Mouse (Mus musculus): ENCODE measurements at regions not wholly inside any gene's neighbourhood (a gene's known extent, or its start where the extent isn't known, plus 50 kb on each side); places are given as distances from the start of the nearest gene placed in this dataset.

DNA sequence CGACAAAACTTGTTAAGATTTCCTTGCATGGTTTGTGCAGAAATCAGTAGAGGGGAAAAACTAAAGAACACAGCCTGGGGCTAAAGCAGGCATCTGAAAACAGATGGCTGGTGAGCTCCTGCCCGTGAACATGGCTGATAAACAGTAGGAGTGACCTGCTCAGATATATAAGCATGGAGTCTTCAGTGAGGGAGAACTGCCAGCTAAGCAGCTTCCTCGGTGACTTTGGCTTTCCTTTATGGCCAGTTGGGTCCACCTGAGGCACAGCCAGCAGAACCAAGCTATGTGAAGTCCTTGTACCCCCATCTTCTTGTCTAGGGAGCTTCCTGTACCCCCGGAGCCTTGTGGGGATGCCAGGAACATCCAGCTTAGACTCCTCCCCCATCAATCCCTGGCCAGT lies 139.8 kb upstream of the Gm10295 start:
- DNase-seq (ENCODE audit: inconsistent age in 2 of 2, low spot score in 1 of 2), result no peak

DNA sequence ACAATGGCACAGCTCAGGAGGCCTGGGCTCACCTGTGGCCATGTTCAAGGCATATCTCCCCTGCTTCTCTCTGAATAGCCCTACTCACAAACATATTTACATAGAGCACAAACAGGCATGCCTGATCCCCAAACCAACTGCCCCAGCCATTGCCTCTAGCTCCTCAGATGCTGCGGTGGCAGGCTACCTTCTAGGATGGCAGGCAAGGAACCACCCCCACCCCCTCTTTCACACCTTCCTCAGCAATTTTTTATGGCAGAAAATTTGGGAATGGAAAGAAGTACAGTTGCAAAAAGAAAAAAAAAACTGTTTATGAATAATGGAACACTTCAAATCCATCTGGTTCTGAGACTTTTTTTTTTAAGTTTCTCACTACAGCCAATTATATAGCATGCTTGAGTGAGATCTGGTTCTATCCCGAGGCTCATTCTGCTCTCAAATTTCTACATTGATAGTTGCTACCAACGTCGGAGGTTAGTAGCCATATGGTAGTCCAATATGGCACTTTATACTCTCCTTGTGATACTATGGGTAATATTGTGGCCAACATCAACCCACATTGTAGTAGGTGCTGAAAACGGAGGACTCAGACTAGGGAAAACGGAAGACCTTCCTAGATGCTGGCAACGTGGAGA lies 136.8 kb upstream of the Gm10295 start:
- no peak for DNase-seq (ENCODE audit: inconsistent age in 2 of 2, low spot score in 1 of 2)

DNA sequence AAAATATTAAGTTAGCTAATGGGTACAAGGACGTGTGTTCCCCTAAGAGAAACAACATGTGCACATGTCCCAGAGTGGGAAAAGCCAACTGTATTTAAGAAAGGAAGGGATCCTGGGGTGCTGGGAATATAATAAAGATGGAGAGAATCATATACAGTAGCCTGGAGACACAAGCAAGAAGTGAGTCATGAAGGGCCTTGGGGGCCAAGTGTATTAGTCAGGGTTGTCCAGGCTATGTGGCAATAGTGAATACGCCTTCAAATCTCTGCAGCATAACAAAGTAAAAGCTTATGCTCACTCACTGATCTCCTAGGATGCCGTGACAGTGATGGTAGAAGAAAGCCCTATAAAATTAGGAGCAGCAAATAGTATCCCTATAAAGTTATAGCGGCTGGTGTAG lies 124.1 kb upstream of the Gm10295 start:
- DNase-seq (ENCODE audit: inconsistent age in 2 of 2, low spot score in 1 of 2), result peak; percentile 43 to 76

DNA sequence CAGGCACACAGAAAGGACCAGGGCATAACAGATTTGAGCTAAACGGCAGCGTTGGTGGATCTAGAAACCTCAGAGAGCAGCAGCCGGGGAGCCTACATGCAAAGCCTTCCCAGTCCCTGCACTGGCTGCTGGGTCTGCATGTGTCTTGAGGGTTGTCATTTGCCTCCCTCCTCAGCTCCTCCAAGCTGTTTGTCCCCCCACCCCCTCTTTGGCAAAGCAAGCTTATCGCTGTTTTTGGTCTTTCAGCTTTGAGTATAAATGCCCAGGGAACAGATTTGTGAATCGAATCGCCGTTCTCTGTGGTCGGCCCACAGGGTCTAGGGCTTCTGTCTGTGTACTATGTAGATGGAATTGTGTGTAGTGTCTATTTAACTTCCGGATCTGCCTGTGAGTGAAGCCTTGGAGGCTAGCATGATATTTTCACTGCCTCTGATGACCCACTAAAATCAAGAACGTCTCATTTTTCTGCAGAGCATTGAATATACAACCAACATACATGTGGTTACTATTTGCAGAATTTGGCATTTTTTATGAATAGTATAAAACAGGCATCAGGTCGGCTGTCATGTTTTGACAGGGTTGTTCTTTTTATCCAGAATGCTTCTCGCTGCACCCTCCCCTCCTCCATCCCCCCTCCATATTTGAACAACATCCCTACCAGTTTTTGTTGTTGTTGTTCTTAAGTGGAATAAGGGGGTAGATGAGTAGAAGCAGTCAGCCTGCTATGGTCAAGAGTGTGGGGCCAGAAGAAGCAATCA lies 121.3 kb upstream of the Gm10295 start:
- DNase-seq (ENCODE audit: inconsistent age in 2 of 2, low spot score in 1 of 2), result no peak

DNA sequence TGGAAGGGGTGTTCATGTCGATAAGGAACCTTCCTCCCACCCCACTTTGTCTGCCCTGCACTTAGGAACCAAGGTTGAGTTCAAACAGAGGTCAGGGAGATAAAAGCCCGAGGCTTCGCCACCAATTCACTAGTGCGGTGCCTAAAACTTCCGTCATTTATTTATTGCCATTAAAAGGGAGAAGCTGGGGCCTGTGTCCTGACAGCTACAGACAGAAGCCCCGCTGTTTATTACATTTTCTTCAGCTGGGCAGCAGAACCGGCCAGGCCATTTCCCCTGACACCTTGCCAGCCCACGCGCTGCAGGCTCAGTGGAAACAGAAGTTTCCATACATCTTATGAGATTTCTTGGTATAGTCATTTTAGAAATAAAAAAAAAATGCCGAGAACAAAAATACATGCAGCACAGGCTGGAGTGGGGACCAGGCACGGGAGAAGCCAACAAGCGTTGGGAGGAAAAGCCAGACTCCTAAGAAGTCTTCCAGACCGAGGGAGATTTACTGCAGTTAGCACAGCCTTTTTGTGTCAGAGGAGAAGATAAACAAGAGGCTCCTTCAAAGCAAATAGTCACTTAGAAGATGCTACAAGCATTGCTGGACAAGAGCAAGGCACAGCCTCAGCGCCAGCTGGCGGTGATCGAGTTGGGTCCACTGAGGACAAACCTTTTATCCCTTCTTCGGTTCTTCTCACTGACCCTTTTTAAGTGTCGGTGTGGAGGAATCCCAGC lies 120.5 kb upstream of the Gm10295 start:
- peak; percentile 13 to 77 for DNase-seq (ENCODE audit: inconsistent age in 2 of 2, low spot score in 1 of 2)

DNA sequence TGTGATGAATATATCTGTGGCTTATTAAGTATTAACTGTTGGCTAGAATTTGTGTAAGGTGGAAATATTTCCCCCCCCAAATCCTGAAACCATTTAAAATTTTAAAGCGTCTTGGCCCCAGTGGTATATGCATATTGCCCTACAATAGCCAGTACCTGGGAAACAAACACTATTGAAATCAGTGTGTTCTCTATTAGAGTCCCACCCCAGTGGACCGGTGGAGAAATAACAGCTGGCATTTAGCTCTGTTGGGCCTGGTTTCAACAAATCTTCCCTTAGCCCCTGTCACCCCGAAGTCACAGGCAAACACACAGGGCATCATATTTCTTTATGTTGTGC lies 120.0 kb upstream of the Gm10295 start:
- no peak for DNase-seq (ENCODE audit: inconsistent age in 2 of 2, low spot score in 1 of 2)

DNA sequence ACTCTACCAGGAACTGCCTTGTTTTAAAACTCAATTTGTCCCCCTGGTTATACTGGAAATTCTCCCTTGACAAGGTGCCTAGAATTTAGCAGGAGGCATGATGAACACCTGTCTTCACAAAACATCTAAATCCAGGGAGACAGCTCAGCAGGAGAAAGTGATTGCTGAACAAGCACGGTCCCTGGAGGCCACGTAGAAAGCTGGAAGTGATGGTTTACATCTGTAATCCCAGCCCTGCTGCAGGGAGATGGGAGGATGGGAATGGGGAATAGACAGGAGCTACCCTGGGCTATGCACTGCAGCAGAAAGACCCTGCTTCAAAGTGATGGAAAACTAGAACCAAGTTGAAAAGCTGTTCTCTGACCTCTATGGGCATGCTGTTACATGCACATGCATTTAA lies 119.1 kb upstream of the Gm10295 start:
- DNase-seq (ENCODE audit: inconsistent age in 2 of 2, low spot score in 1 of 2), result no peak

DNA sequence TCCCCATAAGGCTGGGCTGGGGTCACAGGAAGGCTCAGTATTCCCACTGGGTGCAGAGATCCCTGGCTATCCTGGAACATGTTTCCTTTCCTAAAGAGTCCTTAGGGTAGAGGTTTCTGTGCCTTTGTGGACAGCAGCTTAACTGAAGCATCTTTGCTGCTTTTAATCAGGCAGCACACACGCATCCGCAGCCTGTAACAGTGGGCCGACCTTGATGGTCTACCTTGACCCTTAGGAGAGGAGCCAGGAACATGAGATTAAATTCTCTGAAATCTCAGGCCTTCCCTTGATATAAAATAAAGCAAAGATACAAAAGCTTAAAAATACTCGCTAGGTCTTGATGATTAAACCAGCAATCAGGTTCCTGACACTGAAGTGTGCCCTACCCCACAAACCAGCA lies 118.7 kb upstream of the Gm10295 start:
- peak; percentile 34 to 83 for DNase-seq (ENCODE audit: inconsistent age in 2 of 2, low spot score in 1 of 2)

DNA sequence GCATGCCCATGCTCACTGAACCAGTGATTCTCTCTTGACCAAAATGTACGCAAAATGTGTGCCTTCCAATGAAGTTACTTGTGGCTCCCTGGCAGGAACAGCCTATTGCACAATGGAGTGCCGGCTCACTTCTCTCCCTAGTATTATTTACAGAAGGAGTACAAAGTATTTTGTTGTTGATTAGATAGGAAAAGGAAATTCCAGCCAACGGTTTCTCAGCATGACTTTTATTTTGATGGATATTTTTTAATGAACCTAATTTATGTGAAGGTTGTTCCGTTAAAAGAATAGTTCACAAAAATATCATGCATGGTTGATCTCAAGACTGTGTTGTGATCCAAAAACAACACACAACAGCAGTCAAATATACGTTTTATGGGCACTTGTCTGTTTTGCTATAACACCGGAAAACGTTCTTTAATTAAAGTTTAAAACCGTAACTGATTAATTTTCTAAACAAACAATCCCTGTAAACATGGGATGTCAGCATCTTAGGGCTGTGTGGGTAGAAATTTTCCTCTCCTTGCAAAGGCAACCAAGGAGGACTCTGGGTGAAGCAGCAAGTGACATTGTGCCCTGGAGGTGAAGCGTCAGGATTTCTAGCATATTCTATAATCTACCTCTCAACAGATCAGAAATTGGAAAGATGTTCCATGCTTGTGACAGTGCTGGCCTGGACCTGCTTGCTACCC lies 116.3 kb upstream of the Gm10295 start:
- no peak for DNase-seq (ENCODE audit: inconsistent age in 2 of 2, low spot score in 1 of 2)

DNA sequence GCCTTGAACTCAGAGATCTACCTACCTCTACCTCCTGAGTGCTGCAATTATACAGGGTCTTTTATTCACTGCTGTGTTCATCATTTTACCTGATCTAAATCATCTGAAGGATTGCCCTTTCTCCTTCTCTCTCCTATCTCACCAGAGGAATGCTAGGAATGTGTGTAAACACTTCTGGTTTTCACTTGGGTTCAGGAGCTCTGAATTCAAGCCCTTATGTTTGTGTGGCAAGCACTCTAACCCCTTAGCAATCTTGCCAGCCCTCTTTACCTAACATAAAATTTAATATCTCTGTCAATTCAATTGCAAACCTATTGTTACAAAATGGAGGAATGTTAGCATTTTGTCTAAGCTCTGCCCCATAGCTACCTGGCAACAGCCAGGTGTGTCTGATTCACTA lies 112.8 kb upstream of the Gm10295 start:
- DNase-seq (ENCODE audit: inconsistent age in 2 of 2, low spot score in 1 of 2), result no peak

DNA sequence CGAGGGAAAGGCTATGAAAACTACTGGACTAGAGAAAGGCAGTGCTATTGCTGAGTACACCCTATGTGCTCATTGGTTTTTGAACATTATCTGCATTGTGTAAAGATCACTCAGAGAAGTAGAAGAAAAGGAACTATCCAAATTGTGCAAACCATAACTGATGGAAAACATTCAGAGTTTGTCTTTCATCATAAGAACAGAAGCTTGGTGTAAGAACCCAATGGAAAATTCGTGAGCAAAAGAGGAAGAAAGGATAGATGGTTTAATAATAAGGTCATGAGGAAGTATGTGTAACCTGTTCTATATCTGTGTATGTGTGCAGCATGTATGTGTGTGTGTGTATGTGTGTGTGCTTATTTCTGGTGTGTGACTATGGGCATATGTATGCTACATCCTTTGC lies 112.3 kb upstream of the Gm10295 start:
- DNase-seq (ENCODE audit: inconsistent age in 2 of 2, low spot score in 1 of 2), result no peak

DNA sequence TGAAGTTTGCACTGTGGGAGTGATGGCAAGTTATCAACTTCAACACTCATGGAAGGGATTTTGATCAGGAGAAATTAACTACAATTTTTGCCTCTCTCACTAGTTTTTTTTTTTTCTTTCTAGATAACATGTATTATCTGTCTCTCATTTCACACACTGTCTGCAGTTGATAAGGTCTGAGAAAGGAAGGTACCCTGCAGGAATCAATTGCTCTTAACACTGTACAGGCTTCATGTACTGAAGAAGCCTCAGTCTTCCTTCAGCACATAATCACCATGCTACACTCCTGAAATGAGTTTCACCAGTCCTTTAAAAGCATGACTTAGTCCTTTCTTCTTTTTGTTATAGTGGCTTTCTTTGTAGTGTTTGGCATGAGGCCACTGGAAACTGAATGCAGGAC lies 108.5 kb upstream of the Gm10295 start:
- DNase-seq (ENCODE audit: inconsistent age in 2 of 2, low spot score in 1 of 2), result no peak

DNA sequence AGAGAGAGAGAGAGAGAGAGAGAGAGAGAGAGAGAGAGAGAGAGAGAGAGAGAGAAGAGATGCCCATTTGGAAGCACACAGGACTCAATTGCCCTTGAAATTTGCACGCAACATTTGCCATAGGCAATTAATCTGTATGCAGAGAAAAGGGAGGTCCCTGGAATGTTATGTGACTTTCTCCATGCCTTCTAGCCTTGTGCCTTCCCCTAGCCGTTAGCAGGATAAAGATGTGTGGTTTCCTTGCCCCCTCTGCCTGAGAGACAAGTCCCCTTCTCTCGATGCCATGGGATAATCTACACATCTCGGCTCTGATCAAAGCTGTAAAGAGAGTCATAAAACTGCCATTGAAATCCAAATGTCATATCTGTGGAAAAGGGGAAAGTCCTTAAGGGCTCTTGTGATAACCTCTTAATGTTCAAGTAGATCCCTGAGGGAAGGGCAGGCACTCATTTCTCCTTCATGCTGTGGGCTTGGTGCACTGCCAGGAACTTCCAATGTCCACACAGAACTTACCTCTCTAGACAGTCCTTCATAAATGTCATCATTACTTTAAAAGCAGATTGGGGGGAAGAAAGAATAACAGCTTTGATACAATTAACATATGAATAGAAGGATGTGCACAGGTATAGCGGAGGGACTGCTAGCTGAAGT lies 106.9 kb upstream of the Gm10295 start:
- DNase-seq (ENCODE audit: inconsistent age in 2 of 2, low spot score in 1 of 2), result no peak

DNA sequence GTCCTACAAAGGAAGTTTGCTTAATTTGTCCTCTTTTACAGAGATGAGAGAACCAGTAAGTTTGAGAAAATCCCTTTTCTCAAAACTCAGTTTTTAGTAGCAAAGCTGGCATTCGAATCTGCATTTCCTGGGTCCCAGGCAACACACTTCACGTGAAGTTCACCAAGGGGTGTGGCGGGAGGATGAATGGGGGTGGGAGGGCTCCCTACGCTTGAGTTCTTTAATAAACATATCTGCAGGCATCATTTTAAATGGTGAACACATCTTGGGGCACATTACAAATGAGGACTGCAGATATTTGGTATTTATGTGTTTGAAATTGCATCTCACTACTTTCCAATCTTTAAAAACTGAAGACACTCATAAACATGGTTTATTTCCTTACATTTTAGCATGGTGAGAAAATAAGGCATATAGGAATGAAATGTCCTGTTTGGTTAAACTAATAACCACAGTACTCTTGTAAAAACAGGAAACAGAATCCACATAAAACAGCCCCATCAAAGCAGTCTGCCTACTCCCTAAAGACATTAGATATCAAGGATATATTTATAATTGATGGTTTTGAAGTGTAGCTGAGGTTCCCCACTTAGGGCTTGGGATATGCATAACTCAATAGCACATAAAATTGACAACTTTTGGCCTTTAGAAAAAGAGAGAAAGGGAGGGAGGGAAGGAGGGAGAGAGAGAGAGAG lies 106.3 kb upstream of the Gm10295 start:
- DNase-seq (ENCODE audit: inconsistent age in 2 of 2, low spot score in 1 of 2), result no peak

DNA sequence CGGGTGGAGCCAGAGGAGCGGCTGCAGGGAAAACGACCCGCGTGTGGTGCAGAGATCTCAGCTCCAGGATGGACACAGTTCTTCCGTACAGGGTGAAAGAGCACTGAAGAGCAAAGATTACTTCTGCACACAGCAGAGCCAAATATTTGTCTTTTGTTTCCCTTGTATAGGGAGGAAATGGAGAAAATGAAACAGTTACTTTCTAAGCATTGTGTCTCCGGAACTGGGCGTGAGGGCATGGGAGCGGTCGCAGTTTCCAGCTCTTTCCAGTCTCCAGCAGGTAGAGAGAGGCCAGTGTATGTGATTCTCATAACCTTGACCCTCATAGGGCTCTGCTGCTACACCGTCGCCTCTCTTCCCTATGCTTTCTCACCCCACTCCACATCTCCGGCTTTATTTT lies 105.1 kb upstream of the Gm10295 start:
- DNase-seq (ENCODE audit: inconsistent age in 2 of 2, low spot score in 1 of 2), result no peak

DNA sequence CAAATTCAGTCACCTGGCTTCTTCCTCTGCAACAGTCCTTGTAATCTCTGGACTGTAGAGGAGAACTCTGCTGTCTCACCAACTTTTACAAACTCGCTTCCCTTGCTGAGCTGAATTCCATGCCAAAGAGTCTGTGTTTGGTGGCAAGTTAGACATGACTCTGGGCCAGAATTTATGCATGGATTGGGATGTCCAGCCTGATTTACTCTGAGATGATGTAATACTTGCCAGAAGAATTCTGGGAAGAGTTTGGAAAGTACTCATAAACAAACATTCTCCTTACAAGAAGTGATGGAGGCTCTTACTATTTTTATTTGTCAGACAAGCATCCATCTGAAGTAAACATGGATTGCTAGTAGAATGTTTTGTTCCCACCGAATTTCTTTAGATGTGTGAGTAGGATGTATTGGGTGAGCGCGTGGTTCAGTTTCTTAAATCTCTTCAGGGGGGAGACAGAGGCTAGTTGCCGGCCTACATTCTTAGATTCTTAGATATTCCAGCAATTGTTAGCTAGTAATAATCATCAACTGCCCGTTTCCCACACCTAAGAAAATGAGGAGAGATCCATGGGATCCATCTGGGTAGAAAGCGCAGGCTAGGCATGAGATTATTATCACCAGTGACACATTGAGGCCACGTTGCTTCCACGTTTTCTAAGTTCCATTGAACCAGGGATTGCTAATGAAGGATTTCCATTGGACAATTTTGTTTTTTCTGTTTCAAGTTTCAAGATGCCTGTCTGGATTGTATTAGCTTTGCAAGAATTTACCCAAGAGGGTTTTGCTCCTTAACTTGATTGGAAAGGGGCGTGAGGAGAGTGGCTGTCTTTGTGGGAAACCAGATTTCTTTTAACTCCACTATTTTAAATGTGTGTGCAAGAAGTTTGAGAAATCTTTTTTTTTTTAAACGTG lies 89.3 kb upstream of the Gm10295 start:
- DNase-seq (ENCODE audit: inconsistent age in 2 of 2, low spot score in 1 of 2), result no peak

DNA sequence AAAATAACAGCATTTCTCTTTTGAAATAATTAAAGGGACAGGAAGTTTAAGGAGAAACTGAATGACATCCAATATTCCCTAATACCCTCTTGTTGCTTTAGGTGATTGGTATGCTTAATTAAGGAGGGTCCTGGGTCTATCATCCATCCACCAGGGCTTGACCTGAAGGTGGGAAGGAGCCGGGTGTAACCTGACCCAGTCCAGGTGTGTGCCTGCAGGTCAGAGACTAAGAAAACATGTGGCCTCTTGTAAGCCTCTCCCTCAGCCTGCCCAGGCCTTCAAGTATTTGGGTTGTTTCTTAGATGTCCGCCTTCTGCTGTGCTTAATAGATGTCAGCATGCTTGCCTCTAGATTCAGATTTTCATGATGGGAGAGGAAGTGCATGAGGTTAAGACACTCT lies 74.7 kb upstream of the Gm10295 start:
- DNase-seq (ENCODE audit: inconsistent age in 2 of 2, low spot score in 1 of 2), result no peak

DNA sequence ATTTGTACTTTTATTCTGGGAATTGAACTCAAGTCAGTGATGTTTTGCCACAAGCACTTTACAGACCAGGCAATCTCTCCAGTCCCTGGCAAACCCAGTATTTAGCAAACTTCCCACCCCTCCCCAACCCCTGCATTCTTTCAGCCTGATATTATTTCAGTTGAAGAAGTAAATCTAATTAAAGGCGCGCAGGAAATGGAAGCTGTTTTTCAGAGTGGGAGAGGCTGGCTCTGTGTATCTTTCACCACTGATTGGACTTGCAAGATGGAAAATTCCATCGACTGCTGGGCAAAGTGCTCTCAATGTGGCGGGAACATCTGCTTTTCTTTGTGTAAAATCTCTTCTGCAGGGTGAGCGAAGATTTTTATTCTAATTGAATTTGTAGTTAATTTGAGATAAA lies 68.0 kb upstream of the Gm10295 start:
- DNase-seq (ENCODE audit: inconsistent age in 2 of 2, low spot score in 1 of 2), result no peak

DNA sequence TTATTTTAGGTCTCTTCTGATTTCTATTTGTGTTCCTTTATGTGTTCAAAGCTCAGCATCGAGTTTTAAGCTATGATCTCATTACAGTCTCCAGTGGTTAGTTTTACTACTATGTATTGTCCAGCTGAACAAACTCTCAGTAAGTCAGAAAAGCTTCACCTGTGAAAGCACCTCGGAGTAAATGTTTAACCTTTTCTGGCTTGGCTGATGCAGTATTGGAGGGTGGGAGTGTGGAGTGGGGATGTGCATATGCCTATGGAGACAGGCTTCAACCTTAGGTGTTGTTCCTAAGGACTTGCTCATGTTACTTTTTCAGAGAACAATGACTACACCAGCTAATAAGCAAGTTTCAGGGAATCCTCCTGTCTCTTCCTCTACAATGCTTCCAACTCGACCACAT lies 67.6 kb upstream of the Gm10295 start:
- no peak for DNase-seq (ENCODE audit: inconsistent age in 2 of 2, low spot score in 1 of 2)

DNA sequence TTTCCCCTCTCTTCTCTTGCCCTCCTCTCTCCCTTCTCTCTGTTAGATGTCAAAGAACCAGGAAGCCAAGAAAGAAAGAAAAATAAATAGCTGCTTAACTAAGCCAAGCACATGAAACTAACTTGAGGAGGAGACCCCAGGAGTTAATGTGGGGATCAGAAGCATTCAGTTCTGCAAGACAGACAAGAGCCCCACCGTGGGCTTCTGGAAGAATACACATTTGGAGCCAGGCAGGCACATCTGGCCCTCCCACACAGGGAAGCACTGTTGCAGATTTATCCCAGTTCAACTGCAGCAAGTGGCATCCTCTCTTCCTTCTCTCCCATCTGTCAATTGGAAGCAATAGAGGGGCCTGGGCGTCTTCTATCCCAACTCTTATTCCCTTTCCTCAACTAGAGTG lies 63.5 kb upstream of the Gm10295 start:
- no peak for DNase-seq (ENCODE audit: inconsistent age in 2 of 2, low spot score in 1 of 2)

Measured in adrenal gland, adult (tissue).